Mouse (Mus musculus) retina, embryonic 14.5 days (tissue): ENCODE data around the gene Snrpd3.
"Not testable (repeated sequence)": the region's sequence is repeated elsewhere in the genome, so short reads cannot be mapped to it uniquely, and the experiment has no call there.

Experiments
- DNase-seq: peaks from one replicate; pipeline ENCODE4 v3.0.0-alpha.2; 2015; ENCODE audit warnings: low spot score

Gene Snrpd3

GRCm38 (mm10) chr10:75517073-75517757, at the start of gene Snrpd3:
Snrpd3 (plus strand) TSS chr10:75517551.
- DNase-seq: peak; percentile 98

GRCm38 (mm10) chr10:75473411-75473810, 43.9 kb upstream of the Snrpd3 start:
- DNase-seq: no peak

DNA sequence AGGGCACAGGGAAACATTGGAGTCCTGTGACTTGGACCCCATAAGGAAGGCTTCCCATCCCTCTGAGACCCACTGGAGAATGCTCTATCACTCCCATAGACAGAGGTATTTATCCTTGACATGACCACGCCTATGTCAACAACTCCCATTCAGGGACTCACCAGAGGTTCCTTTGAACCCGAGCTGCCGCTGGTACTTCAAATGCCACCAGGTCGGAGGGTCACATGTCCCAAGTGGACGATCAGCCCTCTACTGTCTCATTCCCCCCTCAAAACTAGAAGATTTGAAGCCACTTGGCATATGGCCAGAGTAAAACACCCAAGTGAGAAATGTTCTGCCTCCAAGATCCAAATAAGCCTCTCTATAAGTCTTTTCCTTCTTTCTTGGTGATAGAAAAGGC, 42.8 kb upstream of the Snrpd3 start:
- no peak for DNase-seq

DNA sequence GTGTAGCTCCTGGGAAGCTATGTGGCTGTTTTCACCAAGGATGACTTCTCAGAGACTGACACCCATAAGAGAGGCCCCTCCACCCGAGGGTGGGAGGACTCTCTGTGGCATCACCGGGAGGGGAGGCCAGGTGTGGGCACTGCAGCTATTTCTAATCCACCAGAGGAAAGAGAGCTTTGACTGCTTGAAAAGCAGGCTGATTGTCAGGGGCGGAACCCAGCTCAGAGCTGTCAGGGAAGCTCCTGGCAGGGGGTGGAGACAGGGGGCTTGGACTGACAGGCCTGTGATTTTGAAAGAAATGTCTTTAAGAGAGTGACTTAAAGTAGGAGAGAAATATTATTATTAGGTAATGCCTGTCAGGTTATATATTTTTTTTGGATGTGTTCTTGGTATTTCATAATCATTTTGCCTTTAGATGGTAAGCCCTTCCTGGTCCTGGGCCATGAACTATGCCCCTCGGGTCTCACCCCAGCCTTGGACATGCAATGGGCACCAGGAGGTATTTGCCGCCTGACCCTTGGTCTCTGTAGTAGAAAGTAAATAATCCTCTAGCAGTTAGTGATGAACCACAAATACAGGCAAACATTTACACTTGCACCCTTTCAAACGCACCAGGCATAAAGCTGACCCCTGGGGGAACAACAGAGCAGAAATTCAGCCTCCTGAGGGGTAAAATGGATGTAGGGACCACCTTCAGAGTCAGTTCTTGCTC, 42.1 kb upstream of the Snrpd3 start:
- DNase-seq: not testable (repeated sequence)

GRCm38 (mm10) chr10:75477034-75477433, 40.3 kb upstream of the Snrpd3 start:
- no peak for DNase-seq

DNA sequence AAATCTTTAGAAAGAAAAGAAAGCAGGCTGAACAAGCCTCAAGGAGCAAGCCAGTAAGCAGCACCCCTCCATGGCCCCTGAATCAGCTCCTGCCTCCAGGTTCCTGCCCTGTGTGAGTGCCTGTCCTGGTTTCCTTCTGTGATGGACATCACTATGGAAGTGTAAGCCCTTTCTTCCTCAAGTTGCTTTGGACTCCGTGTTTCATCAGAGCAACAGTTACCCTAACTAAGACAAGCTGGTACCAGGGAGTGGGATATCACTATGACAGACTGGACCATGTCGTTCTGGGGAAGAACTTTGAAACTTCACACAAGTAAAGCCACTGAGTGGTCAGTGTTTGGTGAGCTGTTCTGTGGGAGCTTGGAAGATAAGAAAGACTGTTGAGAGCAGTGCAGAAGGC, 37.4 kb upstream of the Snrpd3 start:
- DNase-seq: no peak

GRCm38 (mm10) chr10:75481703-75482102, 35.6 kb upstream of the Snrpd3 start:
- no peak for DNase-seq

DNA sequence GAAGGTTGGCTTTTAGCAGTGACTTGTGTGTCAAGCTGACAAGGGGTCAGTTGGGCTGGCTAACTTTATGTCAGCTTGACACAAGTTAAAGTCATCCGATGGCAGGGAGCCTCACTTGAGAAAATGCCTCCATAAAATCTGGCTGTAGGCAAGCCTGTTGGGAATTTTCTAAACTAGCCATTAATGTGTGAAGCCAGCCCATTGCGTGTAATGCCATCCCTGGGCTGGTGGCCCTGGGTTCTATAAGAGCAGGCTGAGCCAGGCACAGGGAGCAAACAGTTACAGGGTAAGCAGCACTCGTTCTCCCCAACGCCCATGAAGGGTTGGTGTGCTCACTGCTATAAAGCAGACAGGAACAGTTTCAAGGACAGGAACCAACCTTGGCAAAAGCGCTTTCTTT, 35.1 kb upstream of the Snrpd3 start:
- DNase-seq: no peak

- no peak for DNase-seq
These were observed 34.4 kb upstream of the Snrpd3 start for GRCm38 (mm10) chr10:75482919-75483483.

- DNase-seq: no peak
These were observed 33.3 kb upstream of the Snrpd3 start for GRCm38 (mm10) chr10:75484066-75484465.

DNA sequence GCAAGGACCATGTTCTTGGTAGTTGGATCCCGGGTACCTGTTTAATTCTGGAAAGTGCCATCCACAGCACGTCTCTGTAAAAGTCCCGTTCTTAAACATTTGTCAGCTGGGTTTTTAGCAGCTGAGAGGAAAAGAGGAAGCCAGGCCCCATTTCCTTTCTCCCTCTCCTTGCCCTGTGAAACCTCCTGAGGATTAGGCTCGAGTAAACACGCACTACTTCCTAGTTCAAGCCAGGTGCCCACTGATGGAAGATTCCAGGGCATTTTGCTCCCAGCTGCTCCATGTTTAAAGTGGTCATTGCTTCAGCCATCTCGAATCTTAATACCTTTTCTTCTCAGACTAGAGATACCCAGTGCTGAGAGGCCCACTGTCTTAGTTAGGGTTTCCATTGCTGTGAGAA, 32.6 kb upstream of the Snrpd3 start:
- DNase-seq: no peak

DNA sequence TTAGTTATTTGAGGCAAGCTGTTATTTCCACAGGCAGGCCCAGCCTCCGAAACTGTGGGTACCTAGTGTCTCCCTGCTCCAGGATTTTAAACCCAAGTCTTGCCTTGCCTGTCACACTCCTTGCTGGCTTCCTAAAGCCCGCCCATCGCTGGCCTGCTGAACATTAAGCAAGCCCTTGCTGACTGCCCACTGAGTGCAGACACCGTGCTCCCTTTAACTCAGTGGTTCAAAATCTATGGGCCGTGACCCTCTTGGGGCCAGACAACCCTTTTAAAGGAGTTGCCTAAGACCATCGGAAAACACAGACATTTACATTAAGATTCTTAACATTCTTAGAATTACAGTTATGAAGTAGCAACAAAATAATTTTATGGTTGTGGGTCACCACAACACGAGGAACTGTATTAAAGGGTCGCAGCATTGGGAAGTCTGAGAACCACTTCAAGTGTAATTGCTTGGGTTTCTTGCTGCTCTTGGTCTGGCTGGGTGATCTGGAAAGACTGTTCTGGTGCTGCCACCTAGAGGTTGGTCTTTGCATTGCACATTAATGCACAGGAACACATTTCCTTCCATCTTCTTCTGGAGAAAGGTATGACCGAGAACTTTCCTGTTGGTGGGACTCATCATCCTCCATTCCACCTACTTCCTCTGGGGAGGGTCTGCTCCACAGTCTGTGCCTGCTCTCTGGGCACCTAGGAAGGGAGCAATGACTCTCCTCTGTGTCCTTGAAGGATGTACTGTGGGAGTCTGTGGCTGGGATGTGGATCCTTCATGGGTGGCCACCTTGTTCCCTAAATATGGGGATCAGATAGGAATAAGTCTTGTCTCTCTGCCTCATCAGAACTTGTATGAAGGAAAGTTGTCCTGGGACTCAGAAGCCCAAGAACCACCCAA, 31.0 kb upstream of the Snrpd3 start:
- peak; percentile 91 for DNase-seq

DNA sequence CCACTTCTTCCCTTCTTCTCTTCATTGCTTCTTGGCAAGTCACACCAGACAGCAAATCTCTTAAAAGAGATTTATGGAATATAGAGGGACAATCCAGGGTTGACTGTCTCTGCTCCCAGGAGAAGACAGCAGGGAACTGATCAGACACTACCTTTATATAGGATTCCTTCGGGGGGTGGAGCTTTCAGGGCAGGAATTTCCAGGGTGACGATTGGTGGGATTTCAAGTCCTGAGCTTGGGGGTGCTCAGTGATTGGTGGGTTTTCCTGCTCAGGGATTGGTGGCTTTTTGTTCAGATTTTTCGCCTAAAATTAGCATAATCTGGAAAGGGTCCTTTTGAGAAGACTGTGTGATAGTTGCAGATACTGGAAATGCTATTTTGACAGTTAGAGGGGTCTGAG, 30.2 kb upstream of the Snrpd3 start:
- peak; percentile 5 for DNase-seq

- no peak for DNase-seq
These were observed 27.8 kb upstream of the Snrpd3 start for GRCm38 (mm10) chr10:75489522-75489921.

DNA sequence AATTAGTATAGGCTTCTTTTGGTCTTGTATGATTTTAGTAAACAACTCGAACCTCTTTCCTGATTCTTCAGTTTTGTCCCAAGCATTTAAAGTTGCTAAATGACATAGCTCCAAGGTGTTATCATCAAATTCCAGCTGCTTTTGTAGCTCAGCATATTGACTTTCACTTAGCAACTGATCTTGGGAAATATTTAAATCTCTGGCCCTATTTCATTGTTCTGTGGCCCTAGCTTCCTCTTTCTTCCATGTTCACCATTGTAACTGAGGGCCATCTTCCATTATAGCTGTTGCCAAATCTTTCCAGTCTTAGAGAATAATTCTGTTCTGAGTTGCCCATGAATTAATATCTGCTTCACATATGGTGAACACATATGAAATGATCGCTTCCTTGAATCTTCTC, 26.6 kb upstream of the Snrpd3 start:
- no peak for DNase-seq

GRCm38 (mm10) chr10:75491234-75491935, 26.0 kb upstream of the Snrpd3 start:
- DNase-seq: no peak

DNA sequence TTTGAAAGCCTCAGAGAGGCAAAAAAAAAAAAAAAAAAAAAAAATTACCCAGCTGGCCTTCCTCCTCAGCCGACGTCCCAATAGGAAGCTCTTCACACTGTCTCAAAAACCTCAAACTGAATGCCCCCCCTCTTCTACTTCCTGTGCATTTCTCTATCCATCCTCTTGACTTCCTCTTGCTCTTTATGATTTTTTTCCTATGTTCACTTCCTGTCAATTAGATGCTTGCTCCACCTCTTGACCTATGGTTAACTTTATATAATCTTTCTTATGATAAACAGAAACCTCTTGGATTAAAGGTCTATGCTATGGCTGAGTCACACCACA, 25.5 kb upstream of the Snrpd3 start:
- DNase-seq: no peak

DNA sequence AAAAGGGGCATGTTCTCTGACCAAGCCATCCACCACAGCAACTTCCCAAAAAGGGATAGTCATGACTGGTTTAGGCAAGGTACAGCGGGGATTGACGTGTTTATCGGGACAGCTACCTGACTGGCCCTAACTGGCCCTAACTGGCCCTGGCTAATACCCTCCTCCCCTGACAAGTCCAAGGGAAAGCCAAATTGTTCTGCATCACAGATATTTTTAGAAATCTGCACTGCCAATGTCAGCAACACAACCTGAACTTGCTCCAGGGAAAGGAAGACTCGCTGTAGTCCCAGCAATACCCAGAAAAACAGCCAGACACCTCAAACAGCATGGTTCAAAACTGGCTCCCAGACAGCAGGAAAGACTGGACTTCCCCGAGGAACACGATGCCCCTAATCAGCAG, 22.0 kb upstream of the Snrpd3 start:
- DNase-seq: no peak

DNA sequence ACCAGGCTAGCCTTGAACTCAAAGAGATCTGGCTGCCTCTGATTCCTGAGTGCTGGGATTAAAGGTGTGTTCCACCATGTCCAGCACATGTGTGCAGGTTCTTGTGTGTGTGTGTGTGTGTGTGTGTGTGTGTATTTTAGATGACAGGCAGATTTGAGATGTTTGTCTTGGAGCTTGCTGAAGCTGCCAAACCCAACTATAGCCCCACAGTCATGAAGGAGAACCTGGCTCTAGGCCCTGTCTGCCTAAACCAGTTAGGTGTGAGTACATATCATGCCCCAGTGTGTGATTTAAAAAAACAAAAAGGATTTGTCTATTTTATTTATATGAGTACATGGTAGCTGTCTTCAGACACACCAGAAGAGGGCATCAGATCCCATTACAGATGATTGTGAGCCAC, 21.4 kb upstream of the Snrpd3 start:
- no peak for DNase-seq

GRCm38 (mm10) chr10:75499214-75499613, 18.1 kb upstream of the Snrpd3 start:
- not testable (repeated sequence) for DNase-seq

GRCm38 (mm10) chr10:75499791-75500190, 17.6 kb upstream of the Snrpd3 start:
- DNase-seq: no peak

DNA sequence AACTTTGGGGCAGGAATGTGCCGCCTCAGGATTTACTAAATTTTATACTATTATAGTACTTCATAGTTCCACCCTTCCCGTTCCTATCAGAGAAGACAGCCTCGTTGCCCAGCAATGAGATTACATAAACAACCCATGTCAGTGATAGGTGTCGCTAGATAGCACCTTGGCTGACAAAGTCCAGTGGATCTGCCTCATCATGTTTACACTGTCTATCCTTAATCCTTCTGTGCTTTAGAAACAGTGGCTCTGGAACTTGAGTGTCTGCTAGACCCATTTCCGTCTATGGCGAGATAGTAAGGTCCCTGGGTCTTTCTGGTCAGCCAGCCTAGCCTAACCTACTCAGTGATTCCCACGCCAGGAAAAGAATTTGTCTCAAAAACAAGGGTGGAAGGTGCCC, 17.0 kb upstream of the Snrpd3 start:
- DNase-seq: no peak
